Mouse (Mus musculus) embryonic facial prominence, embryonic 11.5 days (tissue): ENCODE data around the gene Hbb-bt. TPM values are rescaled to one million over a fixed set of nuclear protein-coding genes. Genes with fewer than 3 reads are reported as not detected.
"Not testable (repeated sequence)": the region's sequence is repeated elsewhere in the genome, so short reads cannot be mapped to it uniquely, and the experiment has no call there.

Source experiments
- ATAC-seq: fragments of 200-750 bp; cut with Nextera tagmentation; replicated peaks from 2 replicates; pipeline ENCODE4 v1.8.0; 2017; ENCODE audit warnings: low read depth; ENCODE audit not compliant: insufficient number of reproducible peaks, low FRiP score, low TSS enrichment
- DNase-seq: peaks from one replicate; pipeline ENCODE4 v3.0.0-alpha.2; 2015; ENCODE audit warnings: low spot score
- H3K27ac ChIP-seq: fragments of 300-500 bp; sonication (generic); replicated peaks from 2 replicates; pipeline ENCODE4 v1.5.1; 2014; ENCODE audit warnings: mild to moderate bottlenecking, low read depth, low read length, control low read depth
- H3K27me3 ChIP-seq: fragments of 300-500 bp; sonication (generic); 2 replicates; pipeline ENCODE4 v1.6.1; 2014; ENCODE audit warnings: mild to moderate bottlenecking, low read length, moderate library complexity, mixed read lengths; ENCODE audit not compliant: control insufficient read depth, insufficient read depth
- H3K36me3 ChIP-seq: fragments of 300-500 bp; sonication (generic); replicated peaks from 2 replicates; pipeline ENCODE4 v1.6.1; 2014; ENCODE audit warnings: low read depth, mild to moderate bottlenecking, low read length, moderate library complexity, mixed read lengths; ENCODE audit not compliant: control insufficient read depth, insufficient read depth
- H3K4me1 ChIP-seq: fragments of 300-500 bp; sonication (generic); 2 replicates; pipeline ENCODE4 v1.6.1; 2014; ENCODE audit warnings: low read length, mixed read lengths; ENCODE audit not compliant: control insufficient read depth, insufficient read depth
- H3K4me2 ChIP-seq: fragments of 300-500 bp; sonication (generic); 2 replicates; pipeline ENCODE4 v1.6.1; 2014; ENCODE audit warnings: low read depth, mild to moderate bottlenecking, control low read depth, low read length, moderate library complexity
- H3K4me3 ChIP-seq: fragments of 300-500 bp; sonication (generic); 2 replicates; pipeline ENCODE4 v1.5.1; 2014; ENCODE audit warnings: low read depth, low read length, control low read depth
- H3K9ac ChIP-seq: fragments of 300-500 bp; sonication (generic); replicated peaks from 2 replicates; pipeline ENCODE4 v1.6.1; 2014; ENCODE audit warnings: mild to moderate bottlenecking, control low read depth, low read length
- H3K9me3 ChIP-seq: fragments of 300-500 bp; sonication (generic); replicated peaks from 2 replicates; pipeline ENCODE4 v1.6.1; 2016; ENCODE audit warnings: mild to moderate bottlenecking, low read length, inconsistent platforms, mixed read lengths; ENCODE audit not compliant: control insufficient read depth
- WGBS: fragments of 180-500 bp; shearing (Covaris S2); extraction: QIAGEN DNeasy Blood & Tissue Kit; methylation state at CpG from one replicate; pipeline ENCODE4 v1.1.7; 2014; 5-methylcytosine and 5-hydroxymethylcytosine counted together
- polyA plus RNA-seq: library from polyadenylated mRNA; unstranded; fragments of >200 nt; fragmentation: Nextera tagmentation; extraction: Ambion mirVana; gene quantifications from 2 replicates; pipeline ENCODE4 v1.2.1, GENCODE M21; 2014

Gene Hbb-bt
- polyA plus RNA-seq, 1 experiment from 2014 or later: 629 TPM

- 18% methylated on average over 4 of the region's 4 CpGs for WGBS
- ATAC-seq (no peak), DNase-seq (no peak)
- H3K9ac ChIP-seq: no peak overlapping the region
- no peaks in the 10 kb centered on the region for H3K27me3 ChIP-seq
- no peak overlapping the region for H3K27ac ChIP-seq
- H3K4me2 ChIP-seq: no peak overlapping the region
- no peaks in the 10 kb centered on the region for H3K4me1 ChIP-seq
- no peaks in the 10 kb centered on the region for H3K36me3 ChIP-seq
- no peaks in the 10 kb centered on the region for H3K9me3 ChIP-seq
- H3K4me3 ChIP-seq: no peak overlapping the region
Measured at GRCm38 (mm10) chr7:103792669-103793388, 21.0 kb downstream of the Hbb-bt start.

- H3K4me2 ChIP-seq: no peak within 1 kb of the TSS
- no peaks in the 10 kb centered on the region for H3K9me3 ChIP-seq
- no peaks in the 10 kb centered on the region for H3K4me1 ChIP-seq
- no peak within 1 kb of the TSS for H3K27ac ChIP-seq
- ATAC-seq: no peak
- H3K4me3 ChIP-seq: no peak within 1 kb of the TSS
- WGBS: 79% methylated on average over 3 of the region's 3 CpGs
- no peaks in the 10 kb centered on the region for H3K27me3 ChIP-seq
- no peak for DNase-seq
- no peaks in the 10 kb centered on the region for H3K36me3 ChIP-seq
- H3K9ac ChIP-seq: no peak within 1 kb of the TSS
Measured at GRCm38 (mm10) chr7:103791721-103792120, 22.1 kb downstream of the Hbb-bt start, which contains the start of gene Olfr67. Olfr67 (minus strand) TSS chr7:103791821.

- ATAC-seq (no peak), DNase-seq (no peak)
- H3K27me3 ChIP-seq: no peaks in the 10 kb centered on the region
- WGBS: 79% methylated on average over 3 of the region's 3 CpGs
- no peaks in the 10 kb centered on the region for H3K36me3 ChIP-seq
- H3K9ac ChIP-seq: no peak within 1 kb of the TSS
- H3K9me3 ChIP-seq: no peaks in the 10 kb centered on the region
- no peaks in the 10 kb centered on the region for H3K4me1 ChIP-seq
- no peak within 1 kb of the TSS for H3K4me2 ChIP-seq
- no peak within 1 kb of the TSS for H3K4me3 ChIP-seq
- H3K27ac ChIP-seq: no peak within 1 kb of the TSS
Measured at GRCm38 (mm10) chr7:103779598-103779997, 34.2 kb downstream of the Hbb-bt start, which contains the start of gene Olfr68. Olfr68 (minus strand) TSS chr7:103779698.

GRCm38 (mm10) chr7:103777652-103778051, 36.1 kb downstream of the Hbb-bt start:
- H3K4me2 ChIP-seq, H3K9me3 ChIP-seq, DNase-seq, H3K27me3 ChIP-seq, H3K36me3 ChIP-seq, H3K4me1 ChIP-seq, H3K4me3 ChIP-seq, ATAC-seq, H3K9ac ChIP-seq, H3K27ac ChIP-seq: not testable (repeated sequence)
- 86% methylated on average over 4 of the region's 4 CpGs for WGBS

GRCm38 (mm10) chr7:103771494-103771893, 42.3 kb downstream of the Hbb-bt start, which contains the start of gene Olfr69:
Olfr69 (minus strand) TSS chr7:103771594.
- no peak within 1 kb of the TSS for H3K27ac ChIP-seq
- no peaks in the 10 kb centered on the region for H3K9me3 ChIP-seq
- no peaks in the 10 kb centered on the region for H3K4me1 ChIP-seq
- H3K4me2 ChIP-seq: no peak within 1 kb of the TSS
- no peaks in the 10 kb centered on the region for H3K36me3 ChIP-seq
- no peak within 1 kb of the TSS for H3K4me3 ChIP-seq
- no peaks in the 10 kb centered on the region for H3K27me3 ChIP-seq
- ATAC-seq: no peak
- no peak for DNase-seq
- no peak within 1 kb of the TSS for H3K9ac ChIP-seq
- whole genome bisulfite sequencing: 81% methylated on average over 2 of the region's 2 CpGs

- H3K27me3 ChIP-seq, H3K36me3 ChIP-seq, ATAC-seq, H3K4me2 ChIP-seq, DNase-seq, H3K9ac ChIP-seq, H3K4me3 ChIP-seq, H3K9me3 ChIP-seq, H3K4me1 ChIP-seq, H3K27ac ChIP-seq: not testable (repeated sequence)
- 87% methylated on average over 5 of the region's 6 CpGs for WGBS
Measured at GRCm38 (mm10) chr7:103767687-103768086, 46.1 kb downstream of the Hbb-bt start.

Other genes starting within 250 kb of the Hbb-bt start
- gene Olfr616, start 244.9 kb downstream of the Hbb-bt start, polyA plus RNA-seq: not detected in 2 replicates
- not detected in 2 replicates for gene Olfr617, start 240.9 kb downstream of the Hbb-bt start, polyA plus RNA-seq
- not detected in 2 replicates for gene Olfr618, start 223.9 kb downstream of the Hbb-bt start, polyA plus RNA-seq
- gene Olfr619, start 213.4 kb downstream of the Hbb-bt start, polyA plus RNA-seq: not detected in 2 replicates
- gene Olfr620, start 201.5 kb downstream of the Hbb-bt start, polyA plus RNA-seq: not detected in 2 replicates
- gene Olfr622, start 171.3 kb downstream of the Hbb-bt start, polyA plus RNA-seq: not detected in 2 replicates
- gene Olfr623, start 150.3 kb downstream of the Hbb-bt start, polyA plus RNA-seq: not detected in 2 replicates
- gene Olfr624, start 142.8 kb downstream of the Hbb-bt start, polyA plus RNA-seq: 0.03 and 0.08 TPM in 2 replicates
- gene Olfr625-ps1, start 131.3 kb downstream of the Hbb-bt start, polyA plus RNA-seq: not detected in 2 replicates
- not detected in 2 replicates for gene Olfr243, start 99.3 kb downstream of the Hbb-bt start, polyA plus RNA-seq
- not detected in 2 replicates for gene Olfr628, start 83.6 kb downstream of the Hbb-bt start, polyA plus RNA-seq
- not detected in 2 replicates for gene Olfr629, start 69.1 kb downstream of the Hbb-bt start, polyA plus RNA-seq
- gene Olfr630, start 56.7 kb downstream of the Hbb-bt start, polyA plus RNA-seq: not detected in 2 replicates
- not detected in 2 replicates for gene Olfr69, start 42.4 kb downstream of the Hbb-bt start, polyA plus RNA-seq
- gene Olfr68, start 34.3 kb downstream of the Hbb-bt start, polyA plus RNA-seq: not detected in 2 replicates
- not detected in 2 replicates for gene Olfr67, start 22.2 kb downstream of the Hbb-bt start, polyA plus RNA-seq
- 224 and 252 TPM in 2 replicates for gene Hbb-bs, start 14.1 kb upstream of the Hbb-bt start, polyA plus RNA-seq
- gene Hbb-bh2, start 26.5 kb upstream of the Hbb-bt start, polyA plus RNA-seq: not detected in 2 replicates
- gene Hbb-bh1, start 29.2 kb upstream of the Hbb-bt start, polyA plus RNA-seq: 2,335 TPM in 2 replicates
- gene Hbb-y, start 39.2 kb upstream of the Hbb-bt start, polyA plus RNA-seq: 9,508 and 10,275 TPM in 2 replicates
- not detected in 2 replicates for gene Olfr66, start 72.3 kb upstream of the Hbb-bt start, polyA plus RNA-seq
- gene Olfr64, start 80.5 kb upstream of the Hbb-bt start, polyA plus RNA-seq: not detected in 2 replicates
- not detected in 2 replicates for gene Olfr65, start 89.5 kb upstream of the Hbb-bt start, polyA plus RNA-seq
- not detected in 2 replicates for gene Olfr631, start 114.8 kb upstream of the Hbb-bt start, polyA plus RNA-seq
- not detected in 2 replicates for gene Olfr632, start 120.4 kb upstream of the Hbb-bt start, polyA plus RNA-seq
- gene Olfr633, start 130.4 kb upstream of the Hbb-bt start, polyA plus RNA-seq: not detected in 2 replicates
- not detected in 2 replicates for gene Olfr635, start 157.2 kb upstream of the Hbb-bt start, polyA plus RNA-seq
- gene Olfr638, start 184.8 kb upstream of the Hbb-bt start, polyA plus RNA-seq: not detected in 2 replicates
- gene Olfr639, start 203.3 kb upstream of the Hbb-bt start, polyA plus RNA-seq: not detected in 2 replicates
- gene Olfr640, start 211.6 kb upstream of the Hbb-bt start, polyA plus RNA-seq: not detected in 2 replicates
- not detected in 2 replicates for gene Olfr641, start 221.4 kb upstream of the Hbb-bt start, polyA plus RNA-seq
- not detected in 2 replicates for gene Olfr642, start 238.7 kb upstream of the Hbb-bt start, polyA plus RNA-seq
- gene 4930516K23Rik, start 247.4 kb upstream of the Hbb-bt start, polyA plus RNA-seq: not detected in 2 replicates